Mouse (Mus musculus) E14TG2a.4 (cell line): ENCODE results near the gene Pla2g4e.

Experiments
- CTCF ChIP-seq: conservative IDR thresholded peaks from 2 replicates; pipeline ENCODE4 v1.5.1; 2014; ENCODE audit warnings: low read length
- POU5F1 ChIP-seq: IDR thresholded peaks from 2 replicates; pipeline ENCODE4 v1.6.1; 2014; ENCODE audit warnings: low read length, borderline replicate concordance

DNA sequence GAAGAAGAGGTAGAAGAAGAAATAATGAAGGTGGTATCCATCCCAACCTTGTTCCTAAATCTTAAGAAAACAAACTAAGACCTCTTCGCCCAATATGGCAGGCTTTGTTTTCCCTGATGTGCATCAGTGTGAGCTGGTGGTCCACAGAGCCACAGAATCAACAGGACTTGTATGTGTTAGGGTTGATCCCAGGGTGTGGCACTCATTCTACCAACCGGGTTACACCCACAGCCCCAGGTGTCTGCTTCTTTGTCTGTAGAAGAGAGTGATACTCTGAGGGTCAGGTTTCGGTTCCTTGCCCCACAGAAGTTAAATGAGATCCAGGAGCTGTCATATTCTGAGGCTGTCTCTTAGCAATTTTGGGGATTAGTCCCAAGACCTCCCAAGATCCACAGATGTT, 16.2 kb upstream of the Pla2g4e start:
- TF ChIP-seq CTCF (no peak), POU5F1 (no peak)
